Mouse (Mus musculus) ovary, adult 18-20 months (tissue): ENCODE data around the gene Zfp598.
A peak's percentile ranks its signal among the peaks of the same experiment; 100 is the strongest.
"Not testable (repeated sequence)": the region's sequence is repeated elsewhere in the genome, so short reads cannot be mapped to it uniquely, and the experiment has no call there.

Experiments used
- DNase-seq: peaks from one replicate; pipeline ENCODE4 v3.0.0; 2022; ENCODE audit warnings: low spot score, mixed read lengths

Zfp598 gene

GRCm38 (mm10) chr17:24687146-24687595, 17.7 kb downstream of the Zfp598 start:
- DNase-seq: no peak

- no peak for DNase-seq
These were observed 18.1 kb downstream of the Zfp598 start for GRCm38 (mm10) chr17:24687599-24687998.

GRCm38 (mm10) chr17:24689251-24690081, 20.0 kb downstream of the Zfp598 start, which contains the start of gene Syngr3:
Syngr3 (minus strand) TSS chr17:24689955.
- DNase-seq: no peak

GRCm38 (mm10) chr17:24692385-24692784, 22.9 kb downstream of the Zfp598 start:
- DNase-seq: no peak

GRCm38 (mm10) chr17:24695326-24696010, 26.0 kb downstream of the Zfp598 start:
- DNase-seq: no peak

GRCm38 (mm10) chr17:24696011-24696697, 26.7 kb downstream of the Zfp598 start, which contains the start of the genes Gfer and Noxo1:
Gfer (minus strand) TSS chr17:24696156.
Noxo1 (plus strand) TSS chr17:24696234.
- DNase-seq: peak; percentile 85

GRCm38 (mm10) chr17:24697985-24698384, 28.5 kb downstream of the Zfp598 start:
- DNase-seq: no peak

- DNase-seq: no peak
These were observed 29.2 kb downstream of the Zfp598 start for GRCm38 (mm10) chr17:24698715-24699114.

GRCm38 (mm10) chr17:24699473-24699872, 30.0 kb downstream of the Zfp598 start:
- DNase-seq: no peak

GRCm38 (mm10) chr17:24701251-24701650, 31.8 kb downstream of the Zfp598 start:
- no peak for DNase-seq

GRCm38 (mm10) chr17:24705821-24706220, 36.3 kb downstream of the Zfp598 start:
- DNase-seq: no peak

- peak; percentile 82 for DNase-seq
These were observed 37.7 kb downstream of the Zfp598 start, which contains the start of gene Tbl3 for GRCm38 (mm10) chr17:24706982-24707800. Tbl3 (minus strand) TSS chr17:24707660.

- no peak for DNase-seq
These were observed 38.4 kb downstream of the Zfp598 start for GRCm38 (mm10) chr17:24707801-24708425.

- no peak for DNase-seq
These were observed 39.2 kb downstream of the Zfp598 start for GRCm38 (mm10) chr17:24708646-24709045.

- DNase-seq: no peak
These were observed 46.1 kb downstream of the Zfp598 start for GRCm38 (mm10) chr17:24715556-24715955.

GRCm38 (mm10) chr17:24716166-24716682, 46.7 kb downstream of the Zfp598 start:
- DNase-seq: no peak

GRCm38 (mm10) chr17:24717943-24718342, 48.5 kb downstream of the Zfp598 start, which contains the start of the genes Rnf151 and Rps2:
Rnf151 (minus strand) TSS chr17:24718063.
Rps2 (plus strand) TSS chr17:24718116.
- DNase-seq: no peak

GRCm38 (mm10) chr17:24718938-24719337, 49.5 kb downstream of the Zfp598 start:
- DNase-seq: not testable (repeated sequence)

GRCm38 (mm10) chr17:24719494-24720222, 50.2 kb downstream of the Zfp598 start:
- DNase-seq: peak; percentile 98

GRCm38 (mm10) chr17:24720616-24721015, 51.1 kb downstream of the Zfp598 start:
- not testable (repeated sequence) for DNase-seq
